Mouse (Mus musculus) liver, embryonic 14.5 days (tissue): Measurements from ENCODE around the gene Bbc3. TPM values are rescaled to one million over a fixed set of nuclear protein-coding genes. Genes with fewer than 3 reads are reported as not detected.

Source experiments
- ATAC-seq: fragments of 200-750 bp; cut with Nextera tagmentation; 2 replicates; pipeline ENCODE4 v1.8.0; 2017; ENCODE audit warnings: moderate number of reproducible peaks, mild to moderate bottlenecking, moderate library complexity; ENCODE audit not compliant: insufficient read depth
- DNase-seq, 3 experiments: peaks; one replicate each; pipeline ENCODE4 v3.0.0-alpha.2; 2012 to 2013; ENCODE audit warnings: low read depth in 3 of 3, low spot score in 3 of 3
- H3K27ac ChIP-seq: fragments of 300-500 bp; sonication (generic); 2 replicates; pipeline ENCODE4 v1.5.1; 2014; ENCODE audit warnings: moderate library complexity, mild to moderate bottlenecking, control low read depth, inconsistent platforms
- H3K27me3 ChIP-seq: fragments of 300-500 bp; sonication (generic); 2 replicates; pipeline ENCODE4 v1.6.1; 2014; ENCODE audit warnings: mild to moderate bottlenecking, low read length, moderate library complexity; ENCODE audit not compliant: control insufficient read depth, insufficient read depth
- H3K36me3 ChIP-seq: fragments of 300-500 bp; sonication (generic); replicated peaks from 2 replicates; pipeline ENCODE4 v1.6.1; 2014; ENCODE audit warnings: low read depth; ENCODE audit not compliant: control insufficient read depth, insufficient read depth
- H3K4me1 ChIP-seq, 2 experiments: fragments of 200-500 bp in 1 of 2; fragments of 300-500 bp in 1 of 2; sonication (generic) in 1 of 2; replicated peaks; 2 replicates each; pipeline ENCODE4 v1.6.1; 2012 to 2014; ENCODE audit warnings: antibody characterized with exemption in 1 of 2, inconsistent platforms in 1 of 2, low read length in 1 of 2; ENCODE audit not compliant: control insufficient read depth in 2 of 2, insufficient read depth in 2 of 2
- H3K4me2 ChIP-seq: fragments of 300-500 bp; sonication (generic); 2 replicates; pipeline ENCODE4 v1.6.1; 2014; ENCODE audit warnings: low read depth, mild to moderate bottlenecking, control low read depth, moderate library complexity
- H3K4me3 ChIP-seq, 2 experiments: fragments of 200-500 bp in 1 of 2; fragments of 300-500 bp in 1 of 2; sonication (generic) in 1 of 2; 2 replicates each; pipeline ENCODE4 v1.5.1; 2012 to 2014; ENCODE audit warnings: low read depth in 2 of 2, low read length in 2 of 2, mild to moderate bottlenecking in 2 of 2, control low read depth in 1 of 2, inconsistent platforms in 1 of 2, moderate library complexity in 1 of 2; ENCODE audit not compliant: insufficient read depth in 1 of 2
- H3K9ac ChIP-seq: fragments of 300-500 bp; sonication (generic); replicated peaks from 2 replicates; pipeline ENCODE4 v1.6.1; 2014; ENCODE audit warnings: mild to moderate bottlenecking, control low read depth, moderate library complexity
- H3K9me3 ChIP-seq: fragments of 300-500 bp; sonication (generic); 2 replicates; pipeline ENCODE4 v1.6.1; 2016; ENCODE audit warnings: low read length, mixed read lengths; ENCODE audit not compliant: control insufficient read depth
- CTCF ChIP-seq: IDR thresholded peaks from 2 replicates; pipeline ENCODE4 v1.5.1; 2016; ENCODE audit warnings: antibody characterized with exemption, low read depth, control low read depth
- EP300 ChIP-seq: IDR thresholded peaks from 2 replicates; pipeline ENCODE4 v1.6.1; 2016; ENCODE audit warnings: antibody characterized with exemption, low read depth
- WGBS: fragments of 180-500 bp; shearing (Covaris S2); extraction: QIAGEN DNeasy Blood & Tissue Kit; methylation state at CpG from one replicate; pipeline ENCODE4 v1.1.7; 2014; ENCODE audit not compliant: insufficient replicate concordance; 5-methylcytosine and 5-hydroxymethylcytosine counted together
- polyA plus RNA-seq, 2 experiments: library from polyadenylated mRNA; depleted of rRNA in 1 of 2; stranded (reverse) in 1 of 2; unstranded in 1 of 2; fragments of >200 nt; fragmentation: Nextera tagmentation in 1 of 2; extraction: Ambion mirVana in 1 of 2; gene quantifications; 2 replicates each; pipeline versions ENCODE4 v1.2.1 to v1.2.3; 2012 to 2014

The Bbc3 gene
- polyA plus RNA-seq, 2 experiments: 2.0 to 3.8 TPM

DNA sequence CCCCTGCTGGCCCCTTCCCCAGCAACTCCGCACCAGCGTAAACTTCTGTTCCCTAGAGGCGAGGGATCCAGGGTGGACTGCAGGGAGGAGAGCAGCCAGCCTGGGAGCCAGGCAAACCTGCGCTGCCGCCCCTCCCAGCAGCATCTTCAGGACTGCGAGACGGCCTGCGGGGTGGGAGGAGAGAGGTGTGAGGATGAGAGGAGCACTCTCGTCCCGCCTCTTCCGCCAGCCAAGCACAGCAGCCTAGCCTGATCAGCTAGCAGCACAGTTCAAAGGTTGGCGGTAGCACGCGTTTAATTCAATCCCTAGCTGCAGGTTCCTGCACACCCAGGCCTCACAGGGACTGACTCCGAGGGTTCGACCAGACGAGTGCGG lies 34.4 kb upstream of the Bbc3 start:
- peaks cover 11% of the 10 kb centered on the region; the same call in 1 of the 2 replicates for H3K36me3 ChIP-seq
- peak overlapping the region; percentile 84 for H3K9ac ChIP-seq
- no peaks in the 10 kb centered on the region for H3K27me3 ChIP-seq
- H3K4me2 ChIP-seq: peak overlapping the region; percentile 96
- 0% methylated on average over 18 of the region's 18 CpGs for WGBS
- H3K27ac ChIP-seq: peak overlapping the region; percentile 82
- ATAC-seq (peak; percentile 83), DNase-seq (peak; percentile 72 to 82 (median 73))
- no peaks in the 10 kb centered on the region for H3K9me3 ChIP-seq
- H3K4me3 ChIP-seq: peak overlapping the region; percentile 73 to 79
- H3K4me1 ChIP-seq: peaks cover 25 to 29% of the 10 kb centered on the region in 2 experiments
- TF ChIP-seq EP300 (no peak), CTCF (no peak)

DNA sequence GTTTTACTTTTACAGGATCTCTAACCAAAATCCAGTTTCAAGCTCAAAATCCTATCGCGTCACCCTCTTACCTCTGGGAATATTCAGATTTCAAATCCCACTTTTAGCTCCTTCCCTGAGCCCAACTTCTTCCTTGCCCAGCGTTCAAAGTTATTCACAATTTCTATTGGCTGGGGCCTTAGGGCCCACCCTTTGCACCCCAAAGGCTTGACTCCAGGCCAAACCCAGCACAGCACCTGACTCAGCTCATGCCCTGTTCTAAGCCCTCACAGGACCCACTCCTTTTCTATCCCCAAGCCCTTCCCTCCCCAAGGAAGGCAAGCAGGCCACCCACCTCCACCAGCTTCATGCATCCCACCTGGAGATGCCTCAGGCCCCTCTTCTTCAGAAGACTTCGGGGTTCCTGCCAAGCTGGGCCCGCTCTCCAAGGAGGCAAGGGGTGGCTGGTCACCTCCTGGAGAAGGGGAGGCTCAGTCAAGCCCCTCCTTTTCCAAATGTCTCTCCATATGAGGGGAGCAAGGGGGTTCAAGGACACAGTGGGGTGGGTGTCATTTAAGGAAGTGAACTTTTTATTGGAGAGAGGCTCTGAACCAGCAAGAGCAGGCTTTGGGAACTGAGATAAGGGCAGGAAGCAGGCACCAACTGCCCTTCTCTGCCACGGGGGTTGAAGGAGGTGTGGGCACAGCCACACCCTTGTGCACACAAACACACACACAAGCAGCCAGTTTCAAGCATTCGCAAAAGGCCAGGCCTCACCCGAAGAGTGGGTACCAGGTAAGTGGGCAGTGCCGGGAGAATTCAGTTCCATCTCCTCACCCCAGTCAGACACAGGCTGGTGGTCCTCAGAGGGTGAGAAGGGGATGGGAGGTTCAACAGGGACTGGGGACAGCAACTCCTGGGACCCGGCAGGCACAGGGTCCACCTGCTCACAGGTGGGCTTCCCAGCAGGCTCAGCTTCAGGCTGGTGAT lies 33.0 kb upstream of the Bbc3 start:
- H3K4me3 ChIP-seq: peak overlapping the region; percentile 0 to 73; a peak in 3 of 4 replicates
- WGBS: 37% methylated on average over 10 of the region's 10 CpGs

DNA sequence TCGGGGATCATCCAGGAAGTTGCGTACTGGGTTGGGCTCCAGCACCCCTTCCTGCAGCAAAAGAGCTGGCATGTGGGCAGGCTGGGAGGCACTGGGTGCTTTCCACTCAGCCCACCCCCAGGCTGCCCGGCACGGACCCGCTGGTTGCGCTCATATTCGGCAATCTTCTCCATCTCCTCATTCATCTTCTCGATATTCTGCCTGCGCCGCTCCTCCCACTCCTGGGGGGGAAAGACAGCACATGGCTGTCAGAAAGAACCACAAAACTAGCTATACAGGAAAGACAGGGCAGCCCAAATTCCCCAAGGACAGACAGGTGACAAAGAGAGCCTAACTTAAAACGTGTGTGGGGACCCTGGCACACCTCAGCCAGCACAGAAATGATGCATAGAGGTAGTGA lies 27.5 kb upstream of the Bbc3 start:
- DNase-seq: no peak
- Histone ChIP-seq H3K9me3 (no peaks in the 10 kb centered on the region), H3K4me2 (no peak overlapping the region), H3K4me3 (no peak overlapping the region), H3K27ac (no peak overlapping the region), H3K4me1 (peaks cover 10 to 19% of the 10 kb centered on the region in 2 experiments), H3K27me3 (no peaks in the 10 kb centered on the region), H3K36me3 (peaks cover 44% of the 10 kb centered on the region), H3K9ac (no peak overlapping the region)
- 87% methylated on average over 11 of the region's 11 CpGs for WGBS
- ATAC-seq: no peak
- TF ChIP-seq EP300: no peak
- no peak for TF ChIP-seq CTCF

More for the DNA sequence above, 33.0 kb upstream of the Bbc3 start:
- Histone ChIP-seq H3K9ac (peak overlapping the region; percentile 84), H3K36me3 (peaks cover 11% of the 10 kb centered on the region), H3K4me2 (peak overlapping the region; percentile 96), H3K9me3 (no peaks in the 10 kb centered on the region), H3K4me1 (peaks cover 25 to 29% of the 10 kb centered on the region in 2 experiments), H3K27ac (peak overlapping the region; percentile 82), H3K27me3 (no peaks in the 10 kb centered on the region)
- TF ChIP-seq EP300 (peak; percentile 41), CTCF (0 out of 2 replicates have a peak, but pooled peaks have one; percentile 1)
- peak in 1 of 3 experiments; percentile 49 for DNase-seq
- no peak for ATAC-seq

DNA sequence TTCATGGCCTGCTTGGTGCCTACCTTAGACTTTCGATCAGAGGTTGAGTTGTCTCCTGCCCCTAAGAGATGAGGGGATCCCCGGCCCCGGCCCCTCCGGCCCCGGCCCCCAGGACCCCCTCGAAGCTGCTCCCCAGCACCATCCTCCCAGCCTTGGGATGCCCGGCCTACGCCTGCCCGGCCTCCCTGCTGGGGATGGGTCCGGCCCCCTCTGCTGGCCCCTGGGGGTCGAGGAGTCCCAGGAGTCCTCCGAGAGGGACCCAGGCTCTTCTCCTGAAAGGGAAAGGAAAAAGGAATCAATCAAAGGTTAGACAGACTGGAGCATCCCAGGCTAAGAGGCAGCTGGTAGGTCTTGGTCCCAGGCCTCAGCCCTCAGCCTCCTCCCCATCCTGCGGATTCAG lies 25.9 kb upstream of the Bbc3 start:
- 91% methylated on average over 13 of the region's 13 CpGs for WGBS
- H3K36me3 ChIP-seq: peaks cover 39% of the 10 kb centered on the region

DNA sequence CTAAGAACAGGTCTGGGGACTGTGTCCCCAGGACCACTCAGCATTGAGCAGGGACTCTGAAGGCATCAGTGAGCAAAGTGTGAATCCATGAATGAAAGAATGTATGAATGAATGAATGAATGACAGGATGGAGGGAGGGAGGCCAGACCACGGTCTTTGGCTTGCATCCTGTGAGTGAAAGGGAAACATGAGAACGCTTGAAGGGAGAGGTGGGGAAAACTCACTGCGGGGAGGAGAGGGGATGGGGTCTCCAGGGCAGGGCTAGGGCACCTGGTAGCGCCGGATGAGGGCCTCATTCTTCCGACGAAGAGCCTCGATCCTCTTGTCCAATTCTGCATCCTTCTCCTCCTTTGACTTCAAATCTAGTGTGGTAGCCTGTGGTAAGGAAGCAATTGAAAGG lies 24.2 kb upstream of the Bbc3 start:
- Histone ChIP-seq H3K9ac (no peak overlapping the region), H3K27me3 (no peaks in the 10 kb centered on the region), H3K4me1 (peaks cover 9 to 15% of the 10 kb centered on the region in 2 experiments), H3K4me2 (no peak overlapping the region), H3K9me3 (no peaks in the 10 kb centered on the region), H3K27ac (no peak overlapping the region), H3K36me3 (peaks cover 37% of the 10 kb centered on the region), H3K4me3 (no peak overlapping the region)
- no peak for ATAC-seq
- no peak for DNase-seq
- 87% methylated on average over 8 of the region's 8 CpGs for WGBS
- TF ChIP-seq EP300: no peak
- no peak for TF ChIP-seq CTCF

More for the DNA sequence above, 25.9 kb upstream of the Bbc3 start:
- Histone ChIP-seq H3K9ac (no peak overlapping the region), H3K27me3 (no peaks in the 10 kb centered on the region), H3K4me2 (no peak overlapping the region), H3K4me1 (peaks cover 9 to 15% of the 10 kb centered on the region in 2 experiments), H3K4me3 (no peak overlapping the region), H3K9me3 (no peaks in the 10 kb centered on the region), H3K27ac (no peak overlapping the region)
- ATAC-seq (no peak), DNase-seq (no peak)
- TF ChIP-seq CTCF (no peak), EP300 (no peak)
